Mouse (Mus musculus) erythroblast, embryonic 14.5 days (primary cell): Measurements from ENCODE around the gene Prss46. TPM values are rescaled to one million over a fixed set of nuclear protein-coding genes. Genes with fewer than 3 reads are reported as not detected.

Experiments
- H3K27me3 ChIP-seq: 2 replicates; pipeline ENCODE4 v1.6.1; 2012; ENCODE audit warnings: inconsistent platforms; ENCODE audit not compliant: control insufficient read depth
- H3K36me3 ChIP-seq: 2 replicates; pipeline ENCODE4 v1.6.1; 2012; ENCODE audit warnings: mild to moderate bottlenecking, inconsistent platforms; ENCODE audit not compliant: control insufficient read depth
- H3K4me1 ChIP-seq: 2 replicates; pipeline ENCODE4 v1.6.1; 2012; ENCODE audit warnings: inconsistent platforms; ENCODE audit not compliant: control insufficient read depth
- H3K4me3 ChIP-seq: replicated peaks from 2 replicates; pipeline ENCODE3; 2012; ENCODE audit warnings: moderate library complexity, mild to moderate bottlenecking, inconsistent platforms
- H3K9me3 ChIP-seq: 2 replicates; pipeline ENCODE4 v1.6.1; 2012; ENCODE audit warnings: low read length, inconsistent platforms, mixed read lengths; ENCODE audit not compliant: control insufficient read depth
- GATA1 ChIP-seq: IDR thresholded peaks from 2 replicates; pipeline ENCODE4 v1.6.1; 2012; ENCODE audit warnings: low read length, inconsistent platforms, mixed read lengths
- TAL1 ChIP-seq: IDR thresholded peaks from 3 replicates; pipeline ENCODE4 v1.6.1; 2012; ENCODE audit warnings: low read length, inconsistent platforms, mixed read lengths
- polyA plus RNA-seq: library from polyadenylated mRNA; stranded (reverse); fragments of >175 nt; gene quantifications from 2 replicates; pipeline ENCODE4 v1.2.3, GENCODE M21; 2012

The Prss46 gene
- polyA plus RNA-seq, 1 experiment: not detected

DNA sequence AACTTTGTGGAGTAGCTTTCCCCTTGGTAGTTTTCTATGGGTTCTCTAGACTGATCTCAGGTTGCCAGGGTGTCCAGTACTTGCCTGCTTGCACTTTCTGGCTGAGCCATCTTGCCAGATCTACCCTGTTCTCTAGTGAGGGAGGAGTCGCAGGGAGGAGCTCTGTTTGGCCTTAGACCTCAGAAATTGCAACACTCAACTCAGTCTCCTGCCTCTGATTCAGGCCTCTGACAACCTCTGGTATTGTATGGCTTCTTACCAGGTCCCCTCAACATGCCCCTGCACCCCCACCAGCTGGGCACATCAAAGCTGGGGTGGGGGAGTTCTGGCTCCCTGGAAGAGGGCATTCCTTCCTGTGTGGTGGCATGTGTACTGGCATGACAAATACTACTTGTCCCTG, 33.0 kb downstream of the Prss46 start:
- Histone ChIP-seq H3K27me3 (peaks cover 51% of the 10 kb centered on the region), H3K9me3 (no peaks in the 10 kb centered on the region), H3K36me3 (no peaks in the 10 kb centered on the region), H3K4me3 (no peak overlapping the region), H3K4me1 (peaks cover 2% of the 10 kb centered on the region; the same call in 1 of the 2 replicates)
- no peak for TF ChIP-seq TAL1
- no peak for TF ChIP-seq GATA1

GRCm38 (mm10) chr9:110877888-110878287, 33.6 kb downstream of the Prss46 start:
- no peaks in the 10 kb centered on the region for H3K9me3 ChIP-seq
- peaks cover 47% of the 10 kb centered on the region for H3K27me3 ChIP-seq
- H3K36me3 ChIP-seq: no peaks in the 10 kb centered on the region
- H3K4me3 ChIP-seq: no peak overlapping the region
- H3K4me1 ChIP-seq: peaks cover 2% of the 10 kb centered on the region; the same call in 1 of the 2 replicates
- TF ChIP-seq TAL1 (no peak), GATA1 (no peak)

- no peaks in the 10 kb centered on the region for H3K9me3 ChIP-seq
- H3K4me1 ChIP-seq: peaks cover 2% of the 10 kb centered on the region; the same call in 1 of the 2 replicates
- TF ChIP-seq TAL1: no peak
- no peak for TF ChIP-seq GATA1
- H3K36me3 ChIP-seq: no peaks in the 10 kb centered on the region
- peaks cover 32% of the 10 kb centered on the region for H3K27me3 ChIP-seq
- peak within 1 kb of the TSS; percentile 53 for H3K4me3 ChIP-seq
Measured at GRCm38 (mm10) chr9:110879191-110879920, 35.0 kb downstream of the Prss46 start, which contains the start of gene Als2cl. Als2cl (plus strand) TSS chr9:110879870.

DNA sequence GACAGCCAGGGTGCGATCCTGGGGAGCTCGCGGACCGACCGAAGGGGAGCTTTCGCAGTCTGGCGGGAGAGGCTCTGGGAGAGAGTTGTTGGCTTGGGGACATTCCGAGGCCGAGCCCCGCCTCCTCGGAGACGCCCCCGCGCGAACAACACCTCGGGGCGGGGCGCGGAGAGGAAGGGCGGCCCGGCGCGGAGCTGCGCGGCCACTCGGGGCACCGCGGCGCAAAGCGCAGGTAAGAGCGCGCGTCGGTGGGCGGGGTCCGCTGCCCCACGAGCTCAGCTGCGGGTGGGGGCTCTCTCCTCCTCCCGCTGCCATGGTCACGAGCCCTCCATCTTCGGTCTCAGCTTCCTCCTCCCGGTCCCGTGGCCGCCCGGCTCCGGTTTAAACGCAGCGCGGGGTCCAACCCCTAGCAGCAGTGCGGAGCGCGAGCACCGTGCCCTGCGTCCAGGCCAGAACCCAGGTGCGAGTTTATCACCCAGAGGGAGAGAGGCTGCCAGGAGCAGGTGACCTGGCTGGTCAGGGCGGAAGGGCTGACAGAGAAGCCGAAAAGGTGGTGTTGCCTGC, 35.8 kb downstream of the Prss46 start, which contains the start of gene Tmie:
Gene Tmie (minus strand): TSS at position 116 of the 564 bp plus-strand sequence.
- Histone ChIP-seq H3K27me3 (peaks cover 32% of the 10 kb centered on the region), H3K36me3 (no peaks in the 10 kb centered on the region), H3K9me3 (no peaks in the 10 kb centered on the region), H3K4me3 (peak within 1 kb of the TSS; percentile 53), H3K4me1 (peaks cover 2% of the 10 kb centered on the region; the same call in 1 of the 2 replicates)
- TF ChIP-seq GATA1 (no peak), TAL1 (no peak)

DNA sequence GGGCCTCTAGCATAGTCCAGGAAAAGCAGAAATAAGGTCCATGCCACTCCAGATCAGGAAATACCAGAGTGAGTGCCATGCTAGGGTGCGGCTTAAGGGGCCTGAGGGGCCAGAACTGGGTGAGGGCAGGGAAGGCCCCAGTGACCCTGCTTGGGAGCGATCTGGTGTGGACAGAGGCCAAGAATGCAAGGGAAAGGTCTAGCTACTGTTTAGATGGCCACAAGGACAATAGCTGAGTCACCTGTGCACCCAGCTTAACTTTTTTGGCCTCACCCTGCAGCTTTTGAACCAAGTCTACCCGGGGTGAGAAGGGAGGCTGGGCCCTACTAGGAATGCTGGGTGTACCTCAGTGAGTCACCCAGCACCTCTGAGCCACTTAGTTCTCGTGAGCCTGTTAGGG, 36.5 kb downstream of the Prss46 start:
- TF ChIP-seq GATA1 (no peak), TAL1 (no peak)
- H3K9me3 ChIP-seq: no peaks in the 10 kb centered on the region
- H3K4me3 ChIP-seq: peak overlapping the region; percentile 53
- H3K36me3 ChIP-seq: no peaks in the 10 kb centered on the region; the same call in 1 of the 2 replicates
- H3K27me3 ChIP-seq: peaks cover 30% of the 10 kb centered on the region
- H3K4me1 ChIP-seq: peaks cover 2% of the 10 kb centered on the region; the same call in 1 of the 2 replicates

- peaks cover 30% of the 10 kb centered on the region for H3K27me3 ChIP-seq
- no peak overlapping the region for H3K4me3 ChIP-seq
- H3K4me1 ChIP-seq: peaks cover 2% of the 10 kb centered on the region; the same call in 1 of the 2 replicates
- TF ChIP-seq GATA1 (no peak), TAL1 (no peak)
- no peaks in the 10 kb centered on the region; the same call in 1 of the 2 replicates for H3K36me3 ChIP-seq
- no peaks in the 10 kb centered on the region for H3K9me3 ChIP-seq
Measured at GRCm38 (mm10) chr9:110881953-110882352, 37.6 kb downstream of the Prss46 start.

DNA sequence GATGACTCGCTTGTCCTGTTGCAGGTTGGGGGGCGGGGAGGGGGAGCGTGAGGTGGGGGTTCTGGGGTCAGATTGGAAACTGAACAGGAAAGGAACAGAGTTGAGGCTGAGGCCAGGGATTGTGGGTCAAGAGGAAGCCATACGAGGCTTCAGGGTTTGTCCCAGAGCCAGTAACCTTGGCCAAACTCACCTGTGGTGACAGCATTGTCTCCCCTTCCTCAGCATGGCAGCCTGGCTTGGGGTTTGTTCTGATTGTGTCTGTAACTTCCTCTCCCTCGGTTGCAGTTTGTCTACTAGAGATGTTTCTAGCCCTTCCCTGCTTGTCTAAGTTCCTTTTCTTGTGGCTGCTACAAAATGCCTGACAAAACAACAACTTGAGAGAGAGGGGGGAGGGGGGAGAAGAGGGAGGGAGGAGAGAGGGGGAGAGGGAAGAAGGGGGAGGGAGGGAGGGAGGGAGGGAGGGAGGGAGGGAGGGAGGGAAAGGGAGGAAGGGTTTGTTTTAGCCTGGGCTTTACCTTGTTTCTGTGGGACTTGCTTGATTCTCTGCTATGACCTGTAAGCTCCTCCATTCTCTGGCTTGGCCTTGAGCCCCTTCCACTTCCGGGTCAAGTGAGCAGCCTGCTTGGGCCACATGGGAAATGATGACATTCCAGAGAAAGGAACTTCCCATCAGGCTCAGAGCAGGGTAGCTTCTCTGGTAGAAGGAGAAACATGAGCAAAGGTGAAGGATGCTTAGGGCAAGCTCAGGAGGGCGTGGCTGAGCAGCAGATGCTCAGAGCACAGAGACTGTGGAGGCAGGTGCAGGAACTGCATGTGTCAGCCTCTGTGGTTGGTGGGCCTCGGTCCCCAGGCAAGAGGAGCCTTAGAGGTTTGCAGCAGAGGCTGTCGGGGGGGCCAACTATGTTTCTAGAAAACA, 43.3 kb downstream of the Prss46 start:
- peaks cover 2% of the 10 kb centered on the region; the same call in 1 of the 2 replicates for H3K4me1 ChIP-seq
- peaks cover 5% of the 10 kb centered on the region; the same call in 1 of the 2 replicates for H3K36me3 ChIP-seq
- no peaks in the 10 kb centered on the region for H3K9me3 ChIP-seq
- TF ChIP-seq GATA1 (no peak), TAL1 (no peak)
- no peaks in the 10 kb centered on the region for H3K27me3 ChIP-seq
- H3K4me3 ChIP-seq: no peak overlapping the region

DNA sequence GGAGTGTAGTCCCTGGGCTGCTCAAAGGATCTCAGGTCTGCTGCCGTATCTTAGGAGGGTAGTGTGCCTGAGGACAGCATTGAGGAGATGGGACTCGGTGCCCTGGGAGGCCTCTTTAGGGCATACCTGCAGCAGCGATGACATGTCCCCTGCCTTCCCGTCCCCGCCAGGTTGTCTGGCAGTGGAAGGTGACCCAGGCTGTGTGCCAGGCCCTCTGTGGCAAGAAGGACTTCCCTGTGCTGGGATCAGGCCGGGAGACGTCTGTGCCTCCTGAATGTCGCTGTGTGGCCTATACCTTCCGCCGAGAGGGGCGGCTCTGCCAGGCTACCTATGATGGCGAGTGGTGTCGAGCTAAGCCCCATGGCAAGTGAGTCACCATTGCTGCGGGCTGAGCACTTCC, 44.6 kb downstream of the Prss46 start:
- Histone ChIP-seq H3K4me1 (peaks cover 2% of the 10 kb centered on the region; the same call in 1 of the 2 replicates), H3K9me3 (no peaks in the 10 kb centered on the region), H3K36me3 (peaks cover 5% of the 10 kb centered on the region; the same call in 1 of the 2 replicates), H3K27me3 (no peaks in the 10 kb centered on the region), H3K4me3 (no peak overlapping the region)
- no peak for TF ChIP-seq GATA1
- TF ChIP-seq TAL1: no peak
